Mouse (Mus musculus) midbrain, embryonic 14.5 days (tissue): ENCODE measurements at regions not wholly inside any gene's neighbourhood (a gene's known extent, or its start where the extent isn't known, plus 50 kb on each side); places are given as distances from the start of the nearest gene placed in this dataset.
A peak's percentile ranks its signal among the peaks of the same experiment; 100 is the strongest.

Experiments used
- ATAC-seq: fragments of 200-750 bp; cut with Nextera tagmentation; 2 replicates; pipeline ENCODE4 v1.8.0; 2017; ENCODE audit warnings: moderate number of reproducible peaks, moderate library complexity; ENCODE audit not compliant: low FRiP score, low TSS enrichment
- DNase-seq: peaks from one replicate; pipeline ENCODE4 v3.0.0-alpha.2; 2015
- H3K27ac ChIP-seq: fragments of 300-500 bp; sonication (generic); replicated peaks from 2 replicates; pipeline ENCODE4 v1.5.1; 2014; ENCODE audit warnings: mild to moderate bottlenecking, low read depth, low read length, moderate library complexity
- H3K27me3 ChIP-seq: fragments of 300-500 bp; sonication (generic); 2 replicates; pipeline ENCODE4 v1.6.1; 2014; ENCODE audit warnings: low read length, control low read depth, mixed read lengths; ENCODE audit not compliant: control insufficient read depth, insufficient read depth
- H3K36me3 ChIP-seq: fragments of 300-500 bp; sonication (generic); 2 replicates; pipeline ENCODE4 v1.6.1; 2014; ENCODE audit warnings: low read length, control low read depth; ENCODE audit not compliant: control insufficient read depth, insufficient read depth
- H3K4me1 ChIP-seq: fragments of 300-500 bp; sonication (generic); 2 replicates; pipeline ENCODE4 v1.6.1; 2014; ENCODE audit warnings: mild to moderate bottlenecking, antibody characterized with exemption, low read length, control low read depth; ENCODE audit not compliant: control insufficient read depth, insufficient read depth
- H3K4me2 ChIP-seq: fragments of 300-500 bp; sonication (generic); 2 replicates; pipeline ENCODE4 v1.6.1; 2014; ENCODE audit warnings: mild to moderate bottlenecking, low read length, moderate library complexity
- H3K4me3 ChIP-seq: fragments of 300-500 bp; sonication (generic); replicated peaks from 2 replicates; pipeline ENCODE4 v1.5.1; 2014; ENCODE audit warnings: low read depth, low read length
- H3K9ac ChIP-seq: fragments of 300-500 bp; sonication (generic); replicated peaks from 2 replicates; pipeline ENCODE4 v1.6.1; 2014; ENCODE audit warnings: mild to moderate bottlenecking, low read length, moderate library complexity
- H3K9me3 ChIP-seq: fragments of 300-500 bp; sonication (generic); 2 replicates; pipeline ENCODE4 v1.6.1; 2016; ENCODE audit warnings: low read length, control low read depth, mixed read lengths; ENCODE audit not compliant: control insufficient read depth
- WGBS: fragments of 180-500 bp; shearing (Covaris S2); extraction: QIAGEN DNeasy Blood & Tissue Kit; methylation state at CpG from one replicate; pipeline ENCODE4 v1.1.7; 2014; 5-methylcytosine and 5-hydroxymethylcytosine counted together

GRCm38 (mm10) chrX:122484756-122485424 is 87.7 kb upstream of the Nap1l3 start:
- no peak overlapping the region for H3K9ac ChIP-seq
- no peak overlapping the region for H3K4me3 ChIP-seq
- no peaks in the 10 kb centered on the region for H3K27me3 ChIP-seq
- 66% methylated on average over 5 of the region's 5 CpGs for WGBS
- 0 out of 2 replicates have a peak overlapping the region, but pooled peaks have one; percentile 41 for H3K27ac ChIP-seq
- H3K9me3 ChIP-seq = no peaks in the 10 kb centered on the region
- H3K4me1 ChIP-seq = no peaks in the 10 kb centered on the region
- peak; percentile 51 for DNase-seq
- H3K36me3 ChIP-seq = no peaks in the 10 kb centered on the region
- H3K4me2 ChIP-seq = no peak overlapping the region
- no peak for ATAC-seq
